Mouse (Mus musculus) cortical plate, adult 2 months (tissue): Measurements from ENCODE around the gene Naa15. TPM values are rescaled to one million over a fixed set of nuclear protein-coding genes. Genes with fewer than 3 reads are reported as not detected.
"Not testable (repeated sequence)": the region's sequence is repeated elsewhere in the genome, so short reads cannot be mapped to it uniquely, and the experiment has no call there.

Experiments used
- H3K27ac ChIP-seq: fragments of 200-500 bp; 2 replicates; pipeline ENCODE4 v1.5.1; 2012; ENCODE audit warnings: low read length, control low read depth, inconsistent platforms; ENCODE audit not compliant: insufficient read depth
- H3K4me1 ChIP-seq: fragments of 200-500 bp; 2 replicates; pipeline ENCODE4 v1.6.1; 2011; ENCODE audit warnings: low read length; ENCODE audit not compliant: control insufficient read depth, insufficient read depth
- H3K4me3 ChIP-seq: fragments of 200-500 bp; 2 replicates; pipeline ENCODE4 v1.5.1; 2011; ENCODE audit warnings: mild to moderate bottlenecking, low read length, control low read depth; ENCODE audit not compliant: insufficient read depth
- CTCF ChIP-seq: fragments of 200-500 bp; IDR thresholded peaks from 2 replicates; pipeline ENCODE4 v1.5.1; 2011; ENCODE audit warnings: mild to moderate bottlenecking, control low read depth, low read length; ENCODE audit not compliant: insufficient read depth; ENCODE audit errors: extremely low read depth
- POLR2A ChIP-seq: fragments of 200-500 bp; IDR thresholded peaks from 2 replicates; pipeline ENCODE4 v1.6.1; 2011; ENCODE audit warnings: mild to moderate bottlenecking, low read length, control low read depth; ENCODE audit not compliant: insufficient read depth; ENCODE audit errors: extremely low read depth
- polyA plus RNA-seq: library from polyadenylated mRNA; depleted of rRNA; stranded (reverse); fragments of >200 nt; gene quantifications from 2 replicates; pipeline ENCODE4 v1.2.3, GENCODE M21; 2012

The Naa15 gene
- polyA plus RNA-seq, 1 experiment = 20.7 TPM

- Histone ChIP-seq H3K27ac (no peak overlapping the region), H3K4me1 (peaks cover 7% of the 10 kb centered on the region), H3K4me3 (no peak overlapping the region)
- TF ChIP-seq CTCF (no peak), POLR2A (no peak)
Measured at GRCm38 (mm10) chr3:51421921-51422320, 7.0 kb downstream of the Naa15 start.

GRCm38 (mm10) chr3:51425394-51425793 lies 10.4 kb downstream of the Naa15 start:
- TF ChIP-seq POLR2A (no peak), CTCF (no peak)
- Histone ChIP-seq H3K27ac (no peak overlapping the region), H3K4me1 (peaks cover 3% of the 10 kb centered on the region; the same call in 1 of the 2 replicates), H3K4me3 (no peak overlapping the region)

- not testable (repeated sequence) for H3K27ac ChIP-seq, H3K4me3 ChIP-seq, H3K4me1 ChIP-seq
Measured at GRCm38 (mm10) chr3:51434364-51434763, 19.4 kb downstream of the Naa15 start.

GRCm38 (mm10) chr3:51434871-51435595 lies 20.1 kb downstream of the Naa15 start:
- Histone ChIP-seq H3K4me1 (no peaks in the 10 kb centered on the region; the same call in 1 of the 2 replicates), H3K27ac (no peak overlapping the region), H3K4me3 (no peak overlapping the region)
- TF ChIP-seq POLR2A (no peak), CTCF (no peak)

GRCm38 (mm10) chr3:51468530-51468929 lies 53.6 kb downstream of the Naa15 start:
- no peak overlapping the region for H3K27ac ChIP-seq
- TF ChIP-seq POLR2A (no peak), CTCF (no peak)
- no peaks in the 10 kb centered on the region for H3K4me1 ChIP-seq
- H3K4me3 ChIP-seq = no peak overlapping the region

GRCm38 (mm10) chr3:51475706-51476105 lies 60.8 kb downstream of the Naa15 start:
- no peak overlapping the region for H3K4me3 ChIP-seq
- H3K4me1 ChIP-seq = peaks cover 1% of the 10 kb centered on the region; the same call in 1 of the 2 replicates
- no peak for TF ChIP-seq POLR2A
- TF ChIP-seq CTCF = no peak
- no peak overlapping the region for H3K27ac ChIP-seq

- TF ChIP-seq POLR2A = no peak
- TF ChIP-seq CTCF = no peak
- no peak overlapping the region for H3K27ac ChIP-seq
- H3K4me3 ChIP-seq = no peak overlapping the region
- peaks cover 1% of the 10 kb centered on the region; the same call in 1 of the 2 replicates for H3K4me1 ChIP-seq
Measured at GRCm38 (mm10) chr3:51479893-51480292, 64.9 kb downstream of the Naa15 start.

GRCm38 (mm10) chr3:51481059-51481458 lies 66.1 kb downstream of the Naa15 start:
- H3K4me3 ChIP-seq = no peak overlapping the region
- no peak overlapping the region for H3K27ac ChIP-seq
- TF ChIP-seq CTCF (peak; percentile 53; the same call in 1 of the 2 replicates), POLR2A (no peak)
- peaks cover 2% of the 10 kb centered on the region; the same call in 1 of the 2 replicates for H3K4me1 ChIP-seq

- Histone ChIP-seq H3K4me1 (peaks cover 1% of the 10 kb centered on the region; the same call in 1 of the 2 replicates), H3K27ac (no peak overlapping the region), H3K4me3 (no peak overlapping the region)
- TF ChIP-seq POLR2A = no peak
- no peak for TF ChIP-seq CTCF
Measured at GRCm38 (mm10) chr3:51481881-51482280, 66.9 kb downstream of the Naa15 start.

GRCm38 (mm10) chr3:51482781-51483180 lies 67.8 kb downstream of the Naa15 start:
- TF ChIP-seq POLR2A (no peak), CTCF (no peak)
- peaks cover 1% of the 10 kb centered on the region; the same call in 1 of the 2 replicates for H3K4me1 ChIP-seq
- no peak overlapping the region; the same call in 1 of the 2 replicates for H3K4me3 ChIP-seq
- no peak overlapping the region for H3K27ac ChIP-seq
